Mouse (Mus musculus) C2C12 (cell line): Measurements from ENCODE around the gene Gje1. TPM values are rescaled to one million over a fixed set of nuclear protein-coding genes. Genes with fewer than 3 reads are reported as not detected.

Experiments
- H3K27me3 ChIP-seq: one replicate; pipeline ENCODE4 v1.6.1; 2011; ENCODE audit not compliant: control insufficient read depth, insufficient read depth, insufficient read length
- H3K36me3 ChIP-seq: one replicate; pipeline ENCODE4 v1.6.1; 2011; ENCODE audit not compliant: control insufficient read depth, insufficient read depth
- H3K4me3 ChIP-seq: one replicate; pipeline ENCODE4 v1.5.1; 2011; ENCODE audit warnings: mild to moderate bottlenecking, control low read depth; ENCODE audit not compliant: poor library complexity, insufficient read depth, severe bottlenecking
- H3K79me2 ChIP-seq: one replicate; pipeline ENCODE4 v1.6.1; 2011; ENCODE audit not compliant: control insufficient read depth, insufficient read depth
- H3K79me3 ChIP-seq: one replicate; pipeline ENCODE4 v1.6.1; 2011; ENCODE audit warnings: low read depth, control low read depth
- H3ac ChIP-seq: one replicate; pipeline ENCODE3; 2011; ENCODE audit warnings: low read depth; ENCODE audit not compliant: control insufficient read depth, insufficient read length
- CEBPB ChIP-seq: IDR thresholded peaks from one replicate; pipeline ENCODE4 v1.6.1; 2011; ENCODE audit warnings: low read depth, mild to moderate bottlenecking, control low read depth, moderate library complexity
- CTCF ChIP-seq: IDR thresholded peaks from one replicate; pipeline ENCODE4 v1.5.1; 2011; ENCODE audit not compliant: control insufficient read depth, insufficient read depth, insufficient read length
- FOSL1 ChIP-seq: IDR thresholded peaks from one replicate; pipeline ENCODE4 v1.8.0; 2011; ENCODE audit warnings: mild to moderate bottlenecking, low read length; ENCODE audit not compliant: poor library complexity, insufficient read depth, severe bottlenecking
- MAX ChIP-seq: IDR thresholded peaks from one replicate; pipeline ENCODE4 v1.6.1; 2011; ENCODE audit warnings: mild to moderate bottlenecking, control low read depth
- MYOD1 ChIP-seq: IDR thresholded peaks from one replicate; pipeline ENCODE4 v1.6.1; 2011; ENCODE audit warnings: low read depth; ENCODE audit not compliant: control insufficient read depth, insufficient read length
- MYOG ChIP-seq: IDR thresholded peaks from one replicate; pipeline ENCODE4 v1.6.1; 2011; ENCODE audit not compliant: control insufficient read depth, insufficient read length; ENCODE audit errors: extremely low read depth
- USF1 ChIP-seq: IDR thresholded peaks from one replicate; pipeline ENCODE4 v1.6.1; 2011; ENCODE audit warnings: low read depth, mild to moderate bottlenecking, control low read depth, moderate library complexity
- polyA plus RNA-seq: library from polyadenylated mRNA; unstranded; fragments of >200 nt; fragmentation: generic; extraction: Trizol; gene quantifications from one replicate; pipeline ENCODE4 v1.2.1, GENCODE M21; 2012; ENCODE audit warnings: missing spikeins

The Gje1 gene
- polyA plus RNA-seq, 1 experiment, result not detected

DNA sequence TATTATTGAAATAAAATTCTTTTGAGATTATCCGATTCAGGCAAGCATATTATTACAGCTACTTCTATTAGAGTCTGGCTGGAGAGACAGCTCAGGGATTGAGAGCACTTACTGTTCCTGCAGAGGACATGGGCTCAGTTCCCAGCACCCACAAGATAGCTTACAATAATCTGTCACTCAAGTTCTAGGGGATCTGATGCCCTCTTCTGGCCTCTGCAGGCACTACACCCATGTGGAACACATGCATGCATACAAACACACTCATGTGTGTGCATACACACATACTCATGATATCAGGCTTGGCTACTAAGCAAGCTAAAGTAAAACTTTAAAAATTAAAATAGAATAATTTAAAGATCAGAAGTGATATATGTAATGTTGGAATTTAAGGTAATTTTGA lies 32.4 kb downstream of the Gje1 start:
- Histone ChIP-seq H3K4me3 (no peak overlapping the region), H3ac (no peak overlapping the region), H3K27me3 (no peaks in the 10 kb centered on the region), H3K36me3 (peaks cover 56% of the 10 kb centered on the region), H3K79me2 (peaks cover 29% of the 10 kb centered on the region), H3K79me3 (peaks cover 18% of the 10 kb centered on the region)
- TF ChIP-seq USF1 (no peak), CTCF (no peak), MAX (no peak), MYOG (no peak), MYOD1 (no peak), CEBPB (no peak), FOSL1 (no peak)

DNA sequence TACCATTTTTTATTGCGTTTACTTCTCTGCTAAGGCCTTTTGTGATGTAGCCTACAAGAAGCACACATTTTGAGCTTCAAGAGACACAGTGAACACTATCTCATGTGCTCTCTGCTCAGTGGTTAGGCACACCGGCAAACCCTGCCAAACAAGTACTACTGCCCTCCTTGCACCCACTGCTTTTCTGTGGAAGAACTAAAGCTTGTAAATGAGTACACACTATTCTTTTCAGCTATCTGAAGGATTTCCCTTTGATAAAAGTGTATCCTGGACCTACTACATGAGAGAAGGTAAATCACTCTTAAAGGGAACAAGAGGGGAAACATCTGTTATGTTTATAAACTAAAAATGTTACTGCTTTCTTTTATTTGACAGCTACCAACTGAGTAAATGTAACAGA lies 51.9 kb downstream of the Gje1 start:
- H3K27me3 ChIP-seq, result no peaks in the 10 kb centered on the region
- H3ac ChIP-seq, result no peak overlapping the region
- no peaks in the 10 kb centered on the region for H3K79me2 ChIP-seq
- H3K4me3 ChIP-seq, result no peak overlapping the region
- peaks cover 34% of the 10 kb centered on the region for H3K36me3 ChIP-seq
- H3K79me3 ChIP-seq, result no peaks in the 10 kb centered on the region
- TF ChIP-seq MAX (no peak), MYOG (no peak), USF1 (no peak), CTCF (no peak), CEBPB (no peak), MYOD1 (no peak), FOSL1 (no peak)

Other genes starting within 250 kb of the Gje1 start
- 1.1 TPM for gene Adgrg6, start 172.6 kb downstream of the Gje1 start, polyA plus RNA-seq
- 47.2 TPM for gene Vta1, start 12.7 kb downstream of the Gje1 start, polyA plus RNA-seq
- 0.05 TPM for gene Nmbr, start 12.6 kb downstream of the Gje1 start, polyA plus RNA-seq